Mouse (Mus musculus): ENCODE data around the gene Nmrk1.

DNA sequence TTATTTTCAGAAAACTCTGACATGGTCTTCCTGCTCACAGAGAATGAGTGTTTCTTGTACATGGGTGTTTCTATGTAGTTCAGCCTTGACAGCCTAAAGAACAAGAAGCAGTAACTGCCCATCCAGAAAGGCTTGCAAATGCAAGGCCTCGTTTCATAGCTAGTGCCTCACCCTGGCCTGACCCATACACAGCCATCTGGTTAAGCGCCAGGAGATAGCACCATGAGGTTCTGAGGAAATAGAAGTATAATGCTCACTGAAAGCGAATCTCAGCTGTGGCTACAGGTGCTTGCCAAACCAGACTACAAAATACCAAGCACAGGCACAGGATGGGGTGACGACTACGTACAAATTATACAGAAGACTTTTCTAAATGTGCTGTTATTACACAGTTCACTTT lies 34.9 kb upstream of the Nmrk1 start:
- no peak for TF ChIP-seq CTCF (IDR thresholded peaks at IDR 0.05; ENCODE audit: low read depth, low read length)
- no peak for TF ChIP-seq GATA1 (IDR thresholded peaks at IDR 0.05; ENCODE audit: borderline replicate concordance, low read length)
